Mouse (Mus musculus) midbrain, embryonic 15.5 days (tissue): ENCODE measurements around the gene Gm45521. TPM values are rescaled to one million over a fixed set of nuclear protein-coding genes. Genes with fewer than 3 reads are reported as not detected.
"Not testable (repeated sequence)": the region's sequence is repeated elsewhere in the genome, so short reads cannot be mapped to it uniquely, and the experiment has no call there.

Source experiments
- ATAC-seq: fragments of 200-750 bp; cut with Nextera tagmentation; replicated peaks from 2 replicates; pipeline ENCODE4 v1.8.0; 2017; ENCODE audit warnings: moderate TSS enrichment
- H3K27ac ChIP-seq: fragments of 300-500 bp; sonication (generic); 2 replicates; pipeline ENCODE4 v1.5.1; 2015; ENCODE audit warnings: mild to moderate bottlenecking, inconsistent platforms
- H3K27me3 ChIP-seq: fragments of 300-500 bp; sonication (generic); replicated peaks from 2 replicates; pipeline ENCODE4 v1.6.1; 2015; ENCODE audit warnings: inconsistent platforms
- H3K36me3 ChIP-seq: fragments of 300-500 bp; sonication (generic); replicated peaks from 2 replicates; pipeline ENCODE4 v1.6.1; 2015; ENCODE audit warnings: inconsistent platforms
- H3K4me1 ChIP-seq: fragments of 300-500 bp; sonication (generic); 2 replicates; pipeline ENCODE4 v1.6.1; 2015; ENCODE audit warnings: inconsistent platforms
- H3K4me2 ChIP-seq: fragments of 300-500 bp; sonication (generic); 2 replicates; pipeline ENCODE4 v1.6.1; 2015; ENCODE audit warnings: inconsistent platforms, mild to moderate bottlenecking, moderate library complexity
- H3K4me3 ChIP-seq: fragments of 300-500 bp; sonication (generic); 2 replicates; pipeline ENCODE4 v1.5.1; 2015; ENCODE audit warnings: mild to moderate bottlenecking, inconsistent platforms
- H3K9ac ChIP-seq: fragments of 300-500 bp; sonication (generic); 2 replicates; pipeline ENCODE4 v1.6.1; 2015; ENCODE audit warnings: mild to moderate bottlenecking, inconsistent platforms
- H3K9me3 ChIP-seq: fragments of 300-500 bp; sonication (generic); 2 replicates; pipeline ENCODE4 v1.6.1; 2016; ENCODE audit warnings: inconsistent platforms
- WGBS: fragments of 180-500 bp; shearing (Covaris S2); methylation state at CpG from one replicate; pipeline ENCODE4 v1.1.7; 2015; ENCODE audit warnings: mixed read lengths; 5-methylcytosine and 5-hydroxymethylcytosine counted together
- polyA plus RNA-seq: library from polyadenylated mRNA; unstranded; fragments of >200 nt; fragmentation: Nextera tagmentation; extraction: Ambion mirVana; gene quantifications from 2 replicates; pipeline ENCODE4 v1.2.1, GENCODE M21; 2015

Gm45521 gene
- polyA plus RNA-seq, 1 experiment from 2014 or later, result 0.71 TPM

DNA sequence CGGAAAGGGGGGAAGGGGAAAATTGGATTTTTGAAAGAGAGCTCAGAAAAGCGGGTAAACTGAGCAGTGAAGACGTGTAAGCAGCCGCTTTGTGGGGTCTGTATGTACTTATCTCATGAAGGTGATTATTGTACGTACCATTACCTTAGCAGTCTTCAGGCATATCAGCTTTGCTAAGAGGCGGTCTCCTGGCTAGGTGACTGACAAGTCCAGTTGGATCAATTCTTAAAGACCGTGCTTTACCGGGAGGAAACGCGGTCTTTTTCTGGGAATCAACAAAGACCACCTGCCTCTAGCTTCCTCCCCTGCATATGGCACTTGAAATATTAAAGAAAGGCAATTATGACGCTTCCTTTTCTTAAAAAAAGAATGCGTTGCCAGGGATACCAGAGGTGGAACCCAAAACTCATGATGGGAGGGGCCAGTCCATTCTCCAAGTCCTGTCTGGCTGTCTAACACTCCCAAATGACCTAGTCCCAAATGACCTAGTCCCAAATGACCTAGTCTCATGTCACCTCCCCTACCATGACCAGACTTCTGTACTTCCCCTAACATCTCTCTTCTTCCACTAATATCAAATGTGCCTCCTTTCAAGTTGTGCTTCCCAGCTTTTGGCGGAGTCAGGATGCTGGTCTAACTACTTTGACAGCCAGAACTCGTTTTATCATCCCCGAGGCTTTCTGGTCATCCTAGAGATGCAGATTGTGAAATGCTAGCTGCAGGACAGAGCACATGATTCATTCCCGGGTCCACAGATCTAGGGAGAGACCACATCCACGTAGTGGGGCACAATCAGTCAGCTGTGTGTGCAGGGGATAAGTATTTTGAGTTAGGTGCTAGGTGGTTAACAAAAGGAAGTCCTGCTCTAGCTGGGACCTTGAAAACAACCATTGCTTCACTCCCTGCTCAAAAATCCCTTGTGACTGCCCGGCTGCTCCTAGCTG, 46.9 kb downstream of the Gm45521 start:
- H3K4me1 ChIP-seq, result peaks cover 18% of the 10 kb centered on the region
- 31% methylated on average over 18 of the region's 18 CpGs for WGBS
- H3K27me3 ChIP-seq, result peaks cover 15% of the 10 kb centered on the region
- H3K9ac ChIP-seq, result peak overlapping the region; percentile 63
- no peaks in the 10 kb centered on the region for H3K36me3 ChIP-seq
- ATAC-seq, result peak; percentile 11
- H3K27ac ChIP-seq, result peak overlapping the region; percentile 85
- H3K4me3 ChIP-seq, result peak overlapping the region; percentile 64
- peak overlapping the region; percentile 80 for H3K4me2 ChIP-seq
- no peaks in the 10 kb centered on the region for H3K9me3 ChIP-seq

DNA sequence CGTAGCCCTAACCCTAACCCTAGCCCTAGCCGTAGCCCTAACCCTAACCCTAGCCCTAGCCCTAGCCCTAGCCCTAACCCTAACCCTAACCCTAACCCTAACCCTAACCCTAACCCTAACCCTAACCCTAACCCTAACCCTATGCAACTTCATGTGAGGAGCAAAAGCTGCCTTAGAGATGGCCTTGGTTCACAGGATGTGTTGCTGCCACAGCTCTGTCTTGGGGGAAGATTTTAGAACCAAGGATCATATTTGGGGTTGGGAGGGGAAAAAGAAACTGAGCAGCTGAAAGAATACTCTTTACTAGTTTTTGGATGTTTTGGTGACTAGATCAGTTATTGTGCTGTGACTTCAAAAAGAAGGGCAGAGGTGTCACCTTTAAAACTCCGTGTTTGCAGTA, 49.0 kb downstream of the Gm45521 start:
- peaks cover 18% of the 10 kb centered on the region for H3K4me1 ChIP-seq
- not testable (repeated sequence) for H3K4me2 ChIP-seq, H3K27ac ChIP-seq, H3K9me3 ChIP-seq, H3K36me3 ChIP-seq, ATAC-seq, H3K9ac ChIP-seq, H3K27me3 ChIP-seq, H3K4me3 ChIP-seq
- 64% methylated on average over 3 of the region's 3 CpGs for WGBS

- Histone ChIP-seq H3K27ac (no peak overlapping the region), H3K27me3 (peaks cover under 1% of the 10 kb centered on the region; the same call in 1 of the 2 replicates), H3K9ac (no peak overlapping the region), H3K4me2 (no peak overlapping the region), H3K9me3 (no peaks in the 10 kb centered on the region), H3K4me3 (no peak overlapping the region), H3K4me1 (peaks cover 16% of the 10 kb centered on the region), H3K36me3 (no peaks in the 10 kb centered on the region)
- ATAC-seq, result no peak
These were observed 50.0 kb downstream of the Gm45521 start for GRCm38 (mm10) chr14:8007084-8007483.

DNA sequence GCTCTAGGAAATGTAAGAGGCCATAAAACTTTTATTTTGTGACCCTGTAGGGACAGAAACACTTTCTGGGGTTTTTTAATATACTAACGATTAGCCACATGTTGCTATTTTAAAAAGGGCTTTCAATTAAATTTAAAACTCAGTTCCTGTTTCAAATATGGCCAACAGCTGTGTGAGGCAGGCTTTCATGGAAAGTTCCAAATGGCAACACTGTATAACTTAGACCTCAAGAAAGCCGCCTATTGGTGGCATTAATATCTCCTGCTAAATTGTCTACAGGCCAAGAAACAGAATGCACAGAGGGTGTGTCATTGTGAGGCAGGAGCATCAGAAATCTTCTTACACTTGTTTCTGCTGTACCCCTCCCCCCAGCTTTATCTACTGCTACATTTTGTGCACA, 50.4 kb downstream of the Gm45521 start:
- no peak for ATAC-seq
- Histone ChIP-seq H3K4me2 (no peak overlapping the region), H3K27me3 (no peaks in the 10 kb centered on the region), H3K4me3 (no peak overlapping the region), H3K36me3 (no peaks in the 10 kb centered on the region), H3K4me1 (peaks cover 14% of the 10 kb centered on the region), H3K9me3 (no peaks in the 10 kb centered on the region), H3K9ac (no peak overlapping the region), H3K27ac (no peak overlapping the region)
- 90% methylated on average over 2 of the region's 2 CpGs for WGBS

DNA sequence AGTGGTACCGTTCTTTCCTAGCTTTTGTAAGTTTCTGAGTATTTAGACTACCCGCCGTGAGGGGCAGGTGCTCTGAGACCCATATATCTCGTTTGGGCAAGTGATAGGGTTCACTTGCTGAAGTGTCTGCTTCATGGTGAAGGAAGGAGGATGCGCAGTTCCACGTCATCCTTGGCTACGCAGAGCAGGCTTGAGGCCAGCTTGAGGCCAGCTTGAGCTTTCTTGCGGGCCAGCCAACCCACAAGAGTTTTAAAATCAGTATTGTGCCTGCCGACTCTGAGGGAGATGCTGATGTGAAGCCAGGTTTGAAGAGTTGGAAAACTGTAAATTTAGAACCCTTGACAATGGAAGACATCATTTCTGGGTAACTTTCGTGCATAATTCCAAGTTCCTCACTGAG, 50.8 kb downstream of the Gm45521 start:
- no peak overlapping the region for H3K27ac ChIP-seq
- no peak overlapping the region for H3K4me3 ChIP-seq
- no peaks in the 10 kb centered on the region for H3K27me3 ChIP-seq
- no peak overlapping the region for H3K9ac ChIP-seq
- H3K4me1 ChIP-seq, result peaks cover 14% of the 10 kb centered on the region
- H3K9me3 ChIP-seq, result no peaks in the 10 kb centered on the region
- no peak for ATAC-seq
- no peaks in the 10 kb centered on the region for H3K36me3 ChIP-seq
- 88% methylated on average over 10 of the region's 10 CpGs for WGBS
- H3K4me2 ChIP-seq, result no peak overlapping the region

Other genes with a start within 250 kb of the Gm45521 start
- not detected in 2 replicates for gene Gm26661, start 165.7 kb upstream of the Gm45521 start, polyA plus RNA-seq
- 12.0 and 12.6 TPM in 2 replicates for gene Flnb, start 139.3 kb upstream of the Gm45521 start, polyA plus RNA-seq
- 0.04 and 0.06 TPM in 2 replicates for gene Dnase1l3, start 37.3 kb downstream of the Gm45521 start, polyA plus RNA-seq
- gene Abhd6, start 45.6 kb downstream of the Gm45521 start, polyA plus RNA-seq, result 39.1 and 40.0 TPM in 2 replicates
- 43.8 and 46.3 TPM in 2 replicates for gene Rpp14, start 123.1 kb downstream of the Gm45521 start, polyA plus RNA-seq
- 66.0 and 67.5 TPM in 2 replicates for gene Pxk, start 140.9 kb downstream of the Gm45521 start, polyA plus RNA-seq
- gene Pdhb, start 215.7 kb downstream of the Gm45521 start, polyA plus RNA-seq, result 245 TPM in 2 replicates